Mouse (Mus musculus) hindbrain, embryonic 15.5 days (tissue): ENCODE measurements around the gene Vmn1r46. TPM values are rescaled to one million over a fixed set of nuclear protein-coding genes. Genes with fewer than 3 reads are reported as not detected.
"Not testable (repeated sequence)": the region's sequence is repeated elsewhere in the genome, so short reads cannot be mapped to it uniquely, and the experiment has no call there.

ENCODE experiments used
- ATAC-seq: fragments of 200-750 bp; cut with Nextera tagmentation; 2 replicates; pipeline ENCODE4 v1.8.0; 2017; ENCODE audit warnings: low read depth, moderate number of reproducible peaks, moderate TSS enrichment; ENCODE audit not compliant: low FRiP score
- H3K27ac ChIP-seq: fragments of 300-500 bp; sonication (generic); replicated peaks from 2 replicates; pipeline ENCODE4 v1.5.1; 2015; ENCODE audit warnings: mild to moderate bottlenecking, inconsistent platforms
- H3K27me3 ChIP-seq: fragments of 300-500 bp; sonication (generic); 2 replicates; pipeline ENCODE4 v1.6.1; 2015; ENCODE audit warnings: control low read depth, inconsistent platforms
- H3K36me3 ChIP-seq: fragments of 300-500 bp; sonication (generic); 2 replicates; pipeline ENCODE4 v1.6.1; 2015; ENCODE audit warnings: control low read depth, inconsistent platforms
- H3K4me1 ChIP-seq: fragments of 300-500 bp; sonication (generic); replicated peaks from 2 replicates; pipeline ENCODE4 v1.6.1; 2015; ENCODE audit warnings: control low read depth, inconsistent platforms
- H3K4me2 ChIP-seq: fragments of 300-500 bp; sonication (generic); 2 replicates; pipeline ENCODE4 v1.6.1; 2015; ENCODE audit warnings: moderate library complexity, mild to moderate bottlenecking, inconsistent platforms
- H3K4me3 ChIP-seq: fragments of 300-500 bp; sonication (generic); 2 replicates; pipeline ENCODE4 v1.5.1; 2015; ENCODE audit warnings: mild to moderate bottlenecking, inconsistent platforms
- H3K9ac ChIP-seq: fragments of 300-500 bp; sonication (generic); 2 replicates; pipeline ENCODE4 v1.6.1; 2015; ENCODE audit warnings: inconsistent platforms
- H3K9me3 ChIP-seq: fragments of 300-500 bp; sonication (generic); 2 replicates; pipeline ENCODE4 v1.6.1; 2016; ENCODE audit warnings: control low read depth, inconsistent platforms
- WGBS: fragments of 180-500 bp; shearing (Covaris S2); methylation state at CpG from one replicate; pipeline ENCODE4 v1.1.7; 2015; 5-methylcytosine and 5-hydroxymethylcytosine counted together
- polyA plus RNA-seq: library from polyadenylated mRNA; unstranded; fragments of >200 nt; fragmentation: Nextera tagmentation; extraction: Ambion mirVana; gene quantifications from 2 replicates; pipeline ENCODE4 v1.2.1, GENCODE M21; 2015

Vmn1r46 gene
- polyA plus RNA-seq = not detected in 2 replicates

DNA sequence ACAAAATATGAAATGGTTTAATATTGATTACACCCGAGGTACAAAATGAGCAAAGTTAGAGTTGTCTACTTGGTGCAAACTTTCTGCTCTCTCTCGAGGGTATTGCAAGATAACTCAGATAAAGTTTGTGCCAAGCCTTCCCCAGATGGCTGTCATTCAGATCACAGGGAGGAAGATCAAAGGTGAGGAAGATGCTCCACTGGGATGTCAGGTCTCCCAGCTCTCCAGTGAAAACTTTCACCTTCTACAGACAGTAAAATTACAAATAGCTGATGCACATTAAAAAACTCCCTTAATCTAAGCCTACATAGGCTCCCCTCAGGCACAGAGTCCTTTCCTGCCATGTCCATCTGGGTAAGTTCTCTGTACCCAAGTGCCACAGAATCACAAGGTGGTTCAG is at the start of gene Vmn1r46:
Gene Vmn1r46 (plus strand): TSS at position 301 of the 400 bp plus-strand sequence.
- 62% methylated on average over 2 of the region's 2 CpGs for WGBS
- no peak within 1 kb of the TSS for H3K27ac ChIP-seq
- H3K27me3 ChIP-seq = no peaks in the 10 kb centered on the region
- no peak within 1 kb of the TSS for H3K9ac ChIP-seq
- no peaks in the 10 kb centered on the region for H3K36me3 ChIP-seq
- no peak within 1 kb of the TSS for H3K4me3 ChIP-seq
- ATAC-seq = no peak
- H3K4me1 ChIP-seq = no peaks in the 10 kb centered on the region
- H3K4me2 ChIP-seq = no peak within 1 kb of the TSS
- no peaks in the 10 kb centered on the region for H3K9me3 ChIP-seq

GRCm38 (mm10) chr6:89940498-89940897 is 28.6 kb upstream of the Vmn1r46 start, which contains the start of gene Vmn1r45:
Gene Vmn1r45 (minus strand): TSS chr6:89940598.
- not testable (repeated sequence) for ATAC-seq, H3K9ac ChIP-seq, H3K27ac ChIP-seq, H3K4me2 ChIP-seq, H3K4me3 ChIP-seq, H3K36me3 ChIP-seq, H3K9me3 ChIP-seq, H3K27me3 ChIP-seq, H3K4me1 ChIP-seq
- WGBS = 88% methylated on average over 2 of the region's 2 CpGs

DNA sequence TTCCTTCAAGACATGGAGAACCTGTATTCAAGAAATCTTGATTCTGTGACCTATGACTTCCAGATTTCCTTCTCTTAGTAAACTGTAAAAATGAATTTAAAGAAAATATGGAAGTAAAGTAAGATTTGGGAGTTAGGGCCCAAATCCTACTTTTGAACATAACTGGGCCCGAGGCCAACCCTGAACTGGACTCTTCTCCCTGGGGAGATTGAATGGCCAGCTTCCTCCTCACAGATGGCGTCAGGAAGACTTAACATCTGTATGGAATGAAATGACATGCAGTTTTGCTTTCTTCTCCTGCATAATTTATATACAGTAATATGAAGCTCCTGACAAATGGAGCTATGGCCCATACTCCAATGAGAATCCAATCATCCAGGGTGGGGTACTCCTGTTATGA is 28.2 kb upstream of the Vmn1r46 start:
- no peak overlapping the region for H3K4me3 ChIP-seq
- no peaks in the 10 kb centered on the region for H3K4me1 ChIP-seq
- no peaks in the 10 kb centered on the region for H3K27me3 ChIP-seq
- H3K9ac ChIP-seq = no peak overlapping the region
- no peak for ATAC-seq
- H3K9me3 ChIP-seq = no peaks in the 10 kb centered on the region
- WGBS = 83% methylated on average over 2 of the region's 2 CpGs
- H3K27ac ChIP-seq = no peak overlapping the region
- no peak overlapping the region for H3K4me2 ChIP-seq
- no peaks in the 10 kb centered on the region for H3K36me3 ChIP-seq

DNA sequence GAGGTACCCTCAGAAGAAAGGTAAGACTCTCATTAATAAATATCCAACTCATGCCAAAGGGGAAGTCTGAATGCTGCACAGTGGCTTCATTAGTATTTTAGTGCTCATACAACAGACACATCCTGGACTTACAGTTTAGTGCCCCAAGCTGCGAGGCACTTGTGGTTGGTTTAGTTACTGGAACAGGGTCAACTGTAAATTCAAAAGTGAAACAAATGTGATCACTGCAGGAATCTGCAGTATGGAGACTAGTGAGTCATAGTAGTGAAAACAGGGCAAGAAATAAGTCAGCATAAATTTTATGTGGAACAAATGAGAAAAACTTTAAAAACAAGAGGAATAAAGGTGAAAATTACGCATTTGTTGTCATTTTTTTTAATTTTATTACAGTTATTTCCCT is 15.6 kb upstream of the Vmn1r46 start:
- no peak overlapping the region for H3K4me3 ChIP-seq
- no peaks in the 10 kb centered on the region for H3K9me3 ChIP-seq
- H3K27ac ChIP-seq = no peak overlapping the region
- no peak for ATAC-seq
- no peaks in the 10 kb centered on the region for H3K4me1 ChIP-seq
- no peak overlapping the region for H3K9ac ChIP-seq
- H3K27me3 ChIP-seq = no peaks in the 10 kb centered on the region
- no peak overlapping the region for H3K4me2 ChIP-seq
- no peaks in the 10 kb centered on the region for H3K36me3 ChIP-seq
- 78% methylated on average over 2 of the region's 2 CpGs for WGBS

DNA sequence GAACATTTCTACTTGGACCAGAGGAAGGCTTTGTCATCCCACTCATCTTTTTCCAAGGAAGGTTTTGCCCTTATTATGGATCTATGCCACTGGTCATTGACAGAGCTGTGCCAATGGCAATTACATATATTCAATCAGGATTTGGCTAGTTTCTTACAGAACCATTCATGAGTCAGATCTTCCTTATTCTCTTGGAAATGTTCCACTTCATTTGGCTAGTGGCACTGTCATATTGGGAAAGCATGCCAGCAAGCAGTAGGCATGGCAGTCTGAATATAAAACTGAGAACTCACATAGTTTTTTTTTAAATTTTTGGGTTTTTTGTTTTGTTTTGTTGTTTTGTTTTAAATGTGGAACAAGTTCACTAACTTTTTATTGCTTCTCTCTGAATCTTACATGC is 2.8 kb upstream of the Vmn1r46 start:
- no peaks in the 10 kb centered on the region for H3K4me1 ChIP-seq
- H3K27ac ChIP-seq = no peak overlapping the region
- no peak overlapping the region for H3K9ac ChIP-seq
- no peaks in the 10 kb centered on the region for H3K27me3 ChIP-seq
- H3K4me3 ChIP-seq = no peak overlapping the region
- no peak for ATAC-seq
- H3K36me3 ChIP-seq = no peaks in the 10 kb centered on the region
- no peak overlapping the region for H3K4me2 ChIP-seq
- no peaks in the 10 kb centered on the region for H3K9me3 ChIP-seq

DNA sequence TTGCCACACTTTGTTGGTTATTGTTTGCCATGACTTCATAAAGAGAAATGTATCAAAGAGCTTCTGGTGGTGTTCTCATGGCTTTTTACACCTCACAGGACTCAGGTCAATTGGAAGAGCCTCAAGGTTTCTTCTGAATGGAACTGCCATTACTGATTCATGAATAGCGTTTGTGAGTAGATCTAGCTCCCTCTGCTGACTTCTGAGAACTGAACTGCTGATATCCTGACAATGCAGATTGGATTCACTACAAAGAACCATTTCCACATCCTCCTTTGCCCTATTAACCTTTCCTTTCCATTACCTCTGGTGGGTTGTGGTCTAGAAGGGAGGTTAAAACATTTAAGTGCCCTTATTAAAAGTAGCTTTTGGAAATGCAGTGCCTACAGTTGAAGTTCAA is 16.9 kb downstream of the Vmn1r46 start:
- H3K4me1 ChIP-seq = no peaks in the 10 kb centered on the region
- no peaks in the 10 kb centered on the region for H3K27me3 ChIP-seq
- no peaks in the 10 kb centered on the region for H3K9me3 ChIP-seq
- H3K9ac ChIP-seq = no peak overlapping the region
- no peaks in the 10 kb centered on the region for H3K36me3 ChIP-seq
- no peak overlapping the region for H3K27ac ChIP-seq
- ATAC-seq = no peak
- no peak overlapping the region for H3K4me3 ChIP-seq
- 33% methylated on average over 1 of the region's 1 CpGs for WGBS
- H3K4me2 ChIP-seq = no peak overlapping the region

- H3K27me3 ChIP-seq, H3K4me1 ChIP-seq, H3K9me3 ChIP-seq, H3K27ac ChIP-seq, H3K4me3 ChIP-seq, ATAC-seq, H3K36me3 ChIP-seq, H3K4me2 ChIP-seq, H3K9ac ChIP-seq: not testable (repeated sequence)
- WGBS = 94% methylated on average over 1 of the region's 1 CpGs
These were observed 46.7 kb downstream of the Vmn1r46 start, which contains the start of gene Vmn1r47 for GRCm38 (mm10) chr6:90015847-90016246. Gene Vmn1r47 (plus strand): TSS chr6:90016147.

Other genes with a start within 250 kb of the Vmn1r46 start
- not detected in 2 replicates for gene Vmn1r41, start 228.5 kb upstream of the Vmn1r46 start, polyA plus RNA-seq
- gene Vmn1r42, start 92.9 kb upstream of the Vmn1r46 start, polyA plus RNA-seq = not detected in 2 replicates
- gene Vmn1r43, start 92.9 kb upstream of the Vmn1r46 start, polyA plus RNA-seq = not detected in 2 replicates
- not detected in 2 replicates for gene Vmn1r44, start 85.7 kb upstream of the Vmn1r46 start, polyA plus RNA-seq
- gene Vmn1r45, start 28.7 kb upstream of the Vmn1r46 start, polyA plus RNA-seq = not detected in 2 replicates
- gene Vmn1r47, start 46.8 kb downstream of the Vmn1r46 start, polyA plus RNA-seq = not detected in 2 replicates
- not detected in 2 replicates for gene Vmn1r48, start 67.5 kb downstream of the Vmn1r46 start, polyA plus RNA-seq
- not detected in 2 replicates for gene Vmn1r49, start 109.2 kb downstream of the Vmn1r46 start, polyA plus RNA-seq
- gene Vmn1r50, start 132.1 kb downstream of the Vmn1r46 start, polyA plus RNA-seq = not detected in 2 replicates
- gene Vmn1r51, start 153.3 kb downstream of the Vmn1r46 start, polyA plus RNA-seq = 0.05 TPM in 2 replicates
- gene Vmn1r52, start 205.5 kb downstream of the Vmn1r46 start, polyA plus RNA-seq = not detected in 2 replicates
- not detected in 2 replicates for gene V1ra8, start 233.5 kb downstream of the Vmn1r46 start, polyA plus RNA-seq